Mouse (Mus musculus) thymus, adult 2 months (tissue): ENCODE measurements around the gene H3f3b. TPM values are rescaled to one million over a fixed set of nuclear protein-coding genes. Genes with fewer than 3 reads are reported as not detected.
A peak's percentile ranks its signal among the peaks of the same experiment; 100 is the strongest.

Experiments
- DNase-seq: peaks from one replicate; pipeline ENCODE4 v3.0.0; 2021
- H3K27ac ChIP-seq: fragments of 200-500 bp; 2 replicates; pipeline ENCODE4 v1.5.1; 2012; ENCODE audit warnings: low read length, control low read depth; ENCODE audit not compliant: control insufficient read depth, insufficient read depth
- H3K27me3 ChIP-seq: fragments of 200-500 bp; 2 replicates; pipeline ENCODE4 v1.6.1; 2012; ENCODE audit warnings: mild to moderate bottlenecking, low read length, moderate library complexity, mixed read lengths; ENCODE audit not compliant: control insufficient read depth, insufficient read depth
- H3K36me3 ChIP-seq: fragments of 200-500 bp; 2 replicates; pipeline ENCODE4 v1.6.1; 2012; ENCODE audit warnings: mild to moderate bottlenecking, low read length, moderate library complexity; ENCODE audit not compliant: control insufficient read depth, insufficient read depth
- H3K4me1 ChIP-seq: fragments of 200-500 bp; replicated peaks from 2 replicates; pipeline ENCODE4 v1.6.1; 2012; ENCODE audit warnings: low read length; ENCODE audit not compliant: control insufficient read depth, insufficient read depth
- H3K4me3 ChIP-seq: fragments of 200-500 bp; 2 replicates; pipeline ENCODE4 v1.5.1; 2012; ENCODE audit warnings: mild to moderate bottlenecking, low read length, control low read depth, moderate library complexity; ENCODE audit not compliant: control insufficient read depth, insufficient read depth
- CTCF ChIP-seq: fragments of 200-500 bp; IDR thresholded peaks from 2 replicates; pipeline ENCODE4 v1.5.1; 2012; ENCODE audit warnings: mild to moderate bottlenecking, control low read depth, low read length, moderate library complexity, borderline replicate concordance; ENCODE audit not compliant: control insufficient read depth, poor library complexity, insufficient read depth; ENCODE audit errors: extremely low read depth
- POLR2A ChIP-seq: fragments of 200-500 bp; IDR thresholded peaks from 2 replicates; pipeline ENCODE4 v1.6.1; 2012; ENCODE audit warnings: mild to moderate bottlenecking, low read length, control low read depth, moderate library complexity; ENCODE audit not compliant: control insufficient read depth, poor library complexity, insufficient read depth; ENCODE audit errors: extremely low read depth
- WGBS: fragments of 180-500 bp; shearing (Covaris S2); methylation state at CpG from one replicate; pipeline ENCODE4 v1.1.7; 2018; 5-methylcytosine and 5-hydroxymethylcytosine counted together
- polyA plus RNA-seq: library from polyadenylated mRNA; depleted of rRNA; stranded (reverse); fragments of >200 nt; gene quantifications from 2 replicates; pipeline ENCODE4 v1.2.3, GENCODE M21; 2012

Gene H3f3b
- polyA plus RNA-seq, 1 experiment, result 484 TPM

- no peak for DNase-seq
- Histone ChIP-seq H3K4me1 (no peaks in the 10 kb centered on the region), H3K27ac (no peak overlapping the region), H3K27me3 (no peaks in the 10 kb centered on the region), H3K4me3 (no peak overlapping the region), H3K36me3 (peaks cover 13% of the 10 kb centered on the region)
- TF ChIP-seq CTCF (no peak), POLR2A (no peak)
- WGBS, result 95% methylated on average over 9 of the region's 9 CpGs
Measured at GRCm38 (mm10) chr11:116037826-116038225, 10.1 kb upstream of the H3f3b start.

- Histone ChIP-seq H3K27me3 (no peaks in the 10 kb centered on the region), H3K36me3 (peaks cover 10% of the 10 kb centered on the region), H3K4me3 (no peak overlapping the region), H3K4me1 (peaks cover 1% of the 10 kb centered on the region), H3K27ac (no peak overlapping the region)
- no peak for DNase-seq
- WGBS, result 94% methylated on average over 3 of the region's 3 CpGs
- TF ChIP-seq CTCF (no peak), POLR2A (no peak)
Measured at GRCm38 (mm10) chr11:116036671-116037070, 8.9 kb upstream of the H3f3b start.

GRCm38 (mm10) chr11:116034584-116034983 is 6.8 kb upstream of the H3f3b start:
- no peaks in the 10 kb centered on the region for H3K27me3 ChIP-seq
- no peak for TF ChIP-seq POLR2A
- TF ChIP-seq CTCF, result no peak
- WGBS, result 97% methylated on average over 6 of the region's 6 CpGs
- DNase-seq, result no peak
- H3K36me3 ChIP-seq, result peaks cover 7% of the 10 kb centered on the region
- H3K4me1 ChIP-seq, result peaks cover 6% of the 10 kb centered on the region
- no peak overlapping the region for H3K4me3 ChIP-seq
- H3K27ac ChIP-seq, result no peak overlapping the region

GRCm38 (mm10) chr11:116030898-116031845 is 3.4 kb upstream of the H3f3b start:
- WGBS, result 26% methylated on average over 14 of the region's 14 CpGs
- Histone ChIP-seq H3K27me3 (no peaks in the 10 kb centered on the region), H3K4me1 (peaks cover 6% of the 10 kb centered on the region), H3K4me3 (peak overlapping the region; percentile 54), H3K27ac (peak overlapping the region; percentile 84), H3K36me3 (no peaks in the 10 kb centered on the region)
- TF ChIP-seq CTCF (no peak), POLR2A (no peak)
- DNase-seq, result no peak

- Histone ChIP-seq H3K36me3 (no peaks in the 10 kb centered on the region), H3K27ac (peak within 1 kb of the TSS; percentile 84), H3K4me1 (peaks cover 6% of the 10 kb centered on the region), H3K4me3 (peak within 1 kb of the TSS; percentile 54), H3K27me3 (no peaks in the 10 kb centered on the region)
- TF ChIP-seq CTCF (no peak), POLR2A (peak; percentile 48; the same call in 1 of the 2 replicates)
- DNase-seq, result peak; percentile 97
- WGBS, result under 1% methylated on average over 67 of the region's 67 CpGs
Measured at GRCm38 (mm10) chr11:116030088-116030897, 2.5 kb upstream of the H3f3b start, which contains the start of gene Unk. TSS of gene Unk (plus strand) at chr11:116030322.

- DNase-seq, result no peak
- Histone ChIP-seq H3K4me3 (no peak overlapping the region), H3K4me1 (peaks cover 8% of the 10 kb centered on the region), H3K27ac (no peak overlapping the region), H3K27me3 (no peaks in the 10 kb centered on the region), H3K36me3 (no peaks in the 10 kb centered on the region)
- 82% methylated on average over 6 of the region's 6 CpGs for WGBS
- TF ChIP-seq POLR2A (no peak), CTCF (no peak)
Measured at GRCm38 (mm10) chr11:116029086-116029865, 1.5 kb upstream of the H3f3b start.
